Comparison of ENCODE assay signal across 8 mouse cellular contexts in genomic region chr9:122733222-122733621, GRCm38 (mm10). TPM values are rescaled to one million over a fixed set of nuclear protein-coding genes. Genes with fewer than 3 reads are reported as not detected.
DNase-seq lines count a peak whose midpoint lies in the region; ATAC-seq and TF ChIP-seq lines count a peak whose summit lies in the region.

No protein-coding gene starts in this region.

- H3K9ac ChIP-seq in ES-E14 (ENCODE audit: insufficient read depth, low read depth, low read length, poor library complexity, severe bottlenecking): no peak overlapping the region
- H3K9ac ChIP-seq in liver, embryonic 16.5 days (ENCODE audit: low read depth, low read length): no peak overlapping the region

- peak; percentile 26 for DNase-seq in embryo, embryonic 10.5 days (ENCODE audit: low spot score)
- no peak for DNase-seq in embryo, embryonic 11 days
- DNase-seq in ES-E14 (ENCODE audit: low read depth, low spot score): no peak
- DNase-seq in kidney, adult 2 months: peak; percentile 53
- no peak for DNase-seq in spleen, postnatal 4 days (ENCODE audit: low spot score in 2 of 2)
- DNase-seq in spleen, postnatal 14 days (ENCODE audit: low spot score in 2 of 2): no peak
- no peak for DNase-seq in thymus, adult 2 months

- TF ChIP-seq CTCF in kidney, adult 2 months (conservative IDR thresholded peaks at IDR 0.05; ENCODE audit: insufficient read depth, insufficient read length, low read depth, low read length): no peak
- TF ChIP-seq CTCF in thymus, adult 2 months (IDR thresholded peaks at IDR 0.05; ENCODE audit: borderline replicate concordance, control insufficient read depth, extremely low read depth, insufficient read depth, low read length, poor library complexity): no peak

- no peaks in the 10 kb centered on the region for H3K36me3 ChIP-seq in ES-E14 (ENCODE audit: control insufficient read depth, insufficient read depth, low read length, poor library complexity, severe bottlenecking)
- H3K36me3 ChIP-seq in kidney, adult 2 months (ENCODE audit: control insufficient read depth, insufficient read depth, low read length): no peaks in the 10 kb centered on the region
- no peaks in the 10 kb centered on the region for H3K36me3 ChIP-seq in liver, embryonic 16.5 days (ENCODE audit: control insufficient read depth, insufficient read depth)
- no peaks in the 10 kb centered on the region for H3K36me3 ChIP-seq in thymus, adult 2 months (ENCODE audit: control insufficient read depth, insufficient read depth, low read length)

- no peaks in the 10 kb centered on the region for H3K27me3 ChIP-seq in kidney, adult 2 months (replicated peaks; ENCODE audit: control insufficient read depth, insufficient read depth, low read length)
- no peaks in the 10 kb centered on the region for H3K27me3 ChIP-seq in liver, embryonic 16.5 days (ENCODE audit: control insufficient read depth, insufficient read depth, low read depth, low read length)
- H3K27me3 ChIP-seq in thymus, adult 2 months (ENCODE audit: control insufficient read depth, insufficient read depth, low read length): no peaks in the 10 kb centered on the region; the same call in 1 of the 2 replicates

- in situ Hi-C loops in ES-E14 (cut with MboI; ENCODE audit: low sequenced_read_pairs in 2 of 2, unreplicated experiment in 2 of 2): loop anchor here in 1 of 2 experiments (10.0 kb wide), 1 partner anchor 162 kb away; no protein-coding TSS in a partner anchor

- H3K4me1 ChIP-seq in ES-E14 (ENCODE audit: control insufficient read depth in 2 of 2, insufficient read depth in 2 of 2, low read length in 2 of 2, poor library complexity in 1 of 2): no peaks in the 10 kb centered on the region
- H3K4me1 ChIP-seq in kidney, adult 2 months (ENCODE audit: control insufficient read depth, insufficient read depth, low read length): no peaks in the 10 kb centered on the region
- H3K4me1 ChIP-seq in liver, embryonic 16.5 days (ENCODE audit: control insufficient read depth, low read depth, low read length): no peaks in the 10 kb centered on the region
- H3K4me1 ChIP-seq in thymus, adult 2 months (replicated peaks; ENCODE audit: control insufficient read depth, insufficient read depth, low read length): no peaks in the 10 kb centered on the region

- no peak for ATAC-seq in liver, embryonic 16.5 days (ENCODE audit: low read depth)

- TF ChIP-seq POLR2A in kidney, adult 2 months (IDR thresholded peaks at IDR 0.05; ENCODE audit: low read depth, low read length): no peak
- no peak for TF ChIP-seq POLR2A in thymus, adult 2 months (IDR thresholded peaks at IDR 0.05; ENCODE audit: control insufficient read depth, extremely low read depth, insufficient read depth, low read length, poor library complexity)

- H3K4me3 ChIP-seq in ES-E14 (ENCODE audit: insufficient read depth in 1 of 2, low read depth in 1 of 2, low read length in 2 of 2, poor library complexity in 1 of 2, severe bottlenecking in 1 of 2): peak overlapping the region; percentile 48 to 49; a peak in 3 of 4 replicates
- peak overlapping the region; percentile 70 for H3K4me3 ChIP-seq in kidney, adult 2 months (ENCODE audit: insufficient read depth, low read depth, low read length)
- peak overlapping the region; percentile 25 for H3K4me3 ChIP-seq in liver, embryonic 16.5 days (ENCODE audit: low read depth, low read length)
- no peak overlapping the region for H3K4me3 ChIP-seq in thymus, adult 2 months (ENCODE audit: control insufficient read depth, insufficient read depth, low read length)

- no peak overlapping the region for H3K27ac ChIP-seq in ES-E14 (ENCODE audit: insufficient read depth, low read depth, low read length, poor library complexity, severe bottlenecking)
- H3K27ac ChIP-seq in kidney, adult 2 months (ENCODE audit: insufficient read depth, low read depth, low read length): no peak overlapping the region
- no peak overlapping the region for H3K27ac ChIP-seq in liver, embryonic 16.5 days (ENCODE audit: low read length)
- H3K27ac ChIP-seq in thymus, adult 2 months (ENCODE audit: control insufficient read depth, insufficient read depth, low read length): no peak overlapping the region

- WGBS in kidney, adult 2 months: 38% methylated on average over 12 of the region's 12 CpGs
- 28% methylated on average over 12 of the region's 12 CpGs for WGBS in liver, embryonic 16.5 days (ENCODE audit: insufficient replicate concordance)
- WGBS in thymus, adult 2 months: 65% methylated on average over 12 of the region's 12 CpGs

- H3K9me3 ChIP-seq in ES-E14 (ENCODE audit: control insufficient read depth, insufficient read depth, low read depth, low read length): no peaks in the 10 kb centered on the region
- H3K9me3 ChIP-seq in liver, embryonic 16.5 days (replicated peaks; ENCODE audit: control insufficient read depth, low read length): no peaks in the 10 kb centered on the region

- H3K4me2 ChIP-seq in liver, embryonic 16.5 days (ENCODE audit: low read depth, low read length): peak overlapping the region; percentile 7; the same call in 1 of the 2 replicates

TF ChIP-seq in ES-E14, 5 proteins besides CTCF, POLR2A, EP300 and RAD21:
- TF ChIP-seq CHD2 (IDR thresholded peaks at IDR 0.05; ENCODE audit: low read depth, low read length) (no peak), MAFK (IDR thresholded peaks at IDR 0.05; ENCODE audit: insufficient read depth, low read depth, low read length) (no peak), ZC3H11A (IDR thresholded peaks at IDR 0.05; ENCODE audit: borderline replicate concordance, low read depth, low read length) (no peak), ZNF384 (IDR thresholded peaks at IDR 0.05; ENCODE audit: low read depth, low read length) (no peak), HCFC1 (IDR thresholded peaks at IDR 0.05; ENCODE audit: borderline replicate concordance, insufficient read depth, low read length) (no peak)

RNA-seq across cellular contexts. Expression of gene Topaz1, which starts 13.9 kb away (rescaled TPM):
- 0.48 and 0.49 TPM in 2 replicates for total RNA-seq in ES-E14 (2012; rRNA removed)
- polyA plus RNA-seq in kidney, adult 2 months (2012; rRNA removed): not detected in 2 replicates
- polyA plus RNA-seq in liver, embryonic 16.5 days (2015; fragmentation: Nextera tagmentation; extraction: Ambion mirVana): not detected in 2 replicates
- not detected in 2 replicates for polyA plus RNA-seq in thymus, adult 2 months (2012; rRNA removed)

Comparison
In these comparisons a context has a peak if more than half of its experiments do, and no peak if none do; other contexts are left out.
1. DNase-seq: peak in embryo, embryonic 10.5 days (single experiment) and kidney, adult 2 months (single experiment); none in embryo, embryonic 11 days (single experiment), ES-E14 (single experiment), spleen, postnatal 4 days (0 of 2), spleen, postnatal 14 days (0 of 2) and thymus, adult 2 months (single experiment).